Mouse (Mus musculus) T-cell, adult 2 months (primary cell): ENCODE measurements around the gene Nfkbia.

Source experiments
- DNase-seq: peaks from one replicate; pipeline ENCODE4 v3.0.0; 2022; ENCODE audit warnings: low spot score

Gene Nfkbia

GRCm38 (mm10) chr12:55492184-55492898, at the start of gene Nfkbia:
Gene Nfkbia, minus strand, starts transcription at chr12:55492647.
- DNase-seq, result peak; percentile 96

GRCm38 (mm10) chr12:55539157-55539556, 46.7 kb upstream of the Nfkbia start:
- no peak for DNase-seq

- DNase-seq, result no peak
These were observed 46.0 kb upstream of the Nfkbia start for GRCm38 (mm10) chr12:55538328-55538971.

- DNase-seq, result no peak
These were observed 45.3 kb upstream of the Nfkbia start for GRCm38 (mm10) chr12:55537742-55538141.

GRCm38 (mm10) chr12:55536537-55537135, 44.2 kb upstream of the Nfkbia start:
- DNase-seq, result no peak

- DNase-seq, result no peak
These were observed 34.7 kb upstream of the Nfkbia start for GRCm38 (mm10) chr12:55526983-55527752.

- no peak for DNase-seq
These were observed 25.8 kb upstream of the Nfkbia start for GRCm38 (mm10) chr12:55518061-55518738.

GRCm38 (mm10) chr12:55508817-55509216, 16.4 kb upstream of the Nfkbia start:
- no peak for DNase-seq

GRCm38 (mm10) chr12:55507332-55507935, 15.0 kb upstream of the Nfkbia start:
- no peak for DNase-seq

- peak; percentile 71 for DNase-seq
These were observed 13.5 kb upstream of the Nfkbia start for GRCm38 (mm10) chr12:55506029-55506330.

GRCm38 (mm10) chr12:55505314-55506028, 13.0 kb upstream of the Nfkbia start:
- no peak for DNase-seq

GRCm38 (mm10) chr12:55499031-55499430, 6.6 kb upstream of the Nfkbia start:
- DNase-seq, result peak; percentile 84

- no peak for DNase-seq
These were observed 5.3 kb upstream of the Nfkbia start for GRCm38 (mm10) chr12:55497737-55498136.

GRCm38 (mm10) chr12:55495902-55496605, 3.6 kb upstream of the Nfkbia start:
- DNase-seq, result no peak

- peak; percentile 74 for DNase-seq
These were observed 2.9 kb upstream of the Nfkbia start for GRCm38 (mm10) chr12:55495114-55495901.

GRCm38 (mm10) chr12:55493381-55493780, 934 bp upstream of the Nfkbia start:
- no peak for DNase-seq

- DNase-seq, result no peak
These were observed 494 bp upstream of the Nfkbia start for GRCm38 (mm10) chr12:55492941-55493340.

- DNase-seq, result peak; percentile 96
These were observed 797 bp downstream of the Nfkbia start for GRCm38 (mm10) chr12:55491516-55492183.
